Mouse (Mus musculus) monocyte, adult 5-6 weeks (primary cell): ENCODE data around the gene Zfp618. TPM values are rescaled to one million over a fixed set of nuclear protein-coding genes. Genes with fewer than 3 reads are reported as not detected.

ENCODE experiments used
- ATAC-seq: fragments of 153-309, 156-312 bp; replicated peaks from 2 replicates; pipeline ENCODE4 v1.8.0; 2017; ENCODE audit warnings: mild to moderate bottlenecking; ENCODE audit not compliant: low TSS enrichment, insufficient number of reproducible peaks, severe bottlenecking, poor library complexity, low FRiP score
- total RNA-seq: library from RNA; stranded (forward); fragments of 200-1000, 200-491, 200-594 nt; gene quantifications from 3 replicates; pipeline ENCODE4 v1.2.3, GENCODE M21; 2017

The Zfp618 gene
- total RNA-seq, 1 experiment from 2014 or later = 0.57 TPM

DNA sequence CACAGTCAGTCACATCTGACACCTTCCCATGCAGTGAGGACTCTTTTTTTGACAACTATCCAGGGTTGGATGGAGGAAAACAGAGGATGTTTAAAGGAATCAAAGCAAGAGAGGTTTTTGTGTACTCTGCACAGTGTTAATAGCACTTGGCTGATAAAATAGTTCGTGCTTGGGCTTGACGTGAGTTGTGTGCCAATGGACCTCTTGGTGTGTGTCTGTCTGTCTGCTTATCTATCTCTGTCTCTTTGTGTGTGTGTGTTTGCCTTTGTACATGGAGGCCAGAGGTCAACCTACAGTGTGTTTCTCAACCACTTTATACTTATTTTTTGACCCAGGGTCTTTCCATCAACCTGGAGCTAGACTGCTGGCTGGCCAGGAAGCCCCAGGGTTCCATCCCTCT, 27.8 kb downstream of the Zfp618 start:
- ATAC-seq = no peak

DNA sequence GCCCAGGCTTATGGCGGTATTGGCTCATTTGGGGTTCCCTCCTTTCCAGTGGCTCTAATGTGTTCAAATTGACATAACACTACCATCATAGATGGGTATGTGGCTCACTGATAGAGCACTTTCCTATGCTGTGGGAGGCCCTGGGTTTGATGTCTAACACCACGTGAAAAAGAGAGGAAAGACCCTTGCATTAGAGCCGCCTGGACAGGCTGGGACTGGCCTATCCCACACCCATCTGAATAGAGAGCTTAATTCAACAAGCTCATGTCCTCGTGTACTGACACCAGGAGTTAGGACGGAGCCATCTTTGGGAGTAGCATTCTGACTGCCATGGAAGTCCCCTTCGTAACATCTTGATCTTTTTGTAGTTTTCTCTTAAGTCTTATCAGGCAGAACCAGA, 32.2 kb downstream of the Zfp618 start:
- ATAC-seq = no peak

DNA sequence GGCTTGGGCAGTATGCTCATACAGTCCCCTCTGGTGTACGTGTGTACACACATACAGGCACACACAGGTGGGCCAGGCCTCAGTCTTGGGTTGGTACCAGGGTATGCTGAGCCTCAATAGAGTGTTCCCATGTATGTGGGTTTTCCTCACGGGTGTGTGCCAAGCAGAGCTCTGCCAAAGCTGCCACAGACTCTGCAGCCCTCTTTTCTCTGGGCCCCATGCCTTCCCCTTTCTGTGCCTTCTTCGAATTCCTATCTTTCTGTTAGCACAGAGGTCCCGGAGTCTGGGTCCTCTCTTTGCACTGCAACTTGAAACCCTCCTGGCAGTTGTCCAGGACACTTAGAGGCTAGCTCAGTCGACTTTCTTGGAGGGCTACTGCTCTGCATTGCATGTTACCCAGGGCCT, 33.1 kb downstream of the Zfp618 start:
- ATAC-seq = no peak

DNA sequence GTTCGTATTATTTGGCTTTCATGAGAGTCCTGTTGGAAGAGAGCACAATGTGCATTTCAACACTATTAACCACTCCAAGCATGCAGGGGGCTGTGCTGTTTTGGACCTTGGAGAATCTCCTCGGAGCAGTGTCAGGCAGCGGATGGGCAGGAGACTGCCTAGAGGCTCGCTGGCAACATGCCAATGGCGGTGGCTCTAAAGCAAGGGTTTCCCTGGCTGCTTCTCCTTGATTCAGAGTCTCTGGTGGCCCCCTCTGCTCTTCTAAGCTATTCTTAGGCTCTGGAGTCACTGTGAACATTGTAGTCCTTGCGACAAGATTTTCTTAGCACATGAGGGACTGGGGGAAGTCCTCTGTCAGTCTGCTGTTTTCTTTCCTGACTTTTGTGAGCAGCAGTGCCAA, 33.5 kb downstream of the Zfp618 start:
- ATAC-seq = no peak

DNA sequence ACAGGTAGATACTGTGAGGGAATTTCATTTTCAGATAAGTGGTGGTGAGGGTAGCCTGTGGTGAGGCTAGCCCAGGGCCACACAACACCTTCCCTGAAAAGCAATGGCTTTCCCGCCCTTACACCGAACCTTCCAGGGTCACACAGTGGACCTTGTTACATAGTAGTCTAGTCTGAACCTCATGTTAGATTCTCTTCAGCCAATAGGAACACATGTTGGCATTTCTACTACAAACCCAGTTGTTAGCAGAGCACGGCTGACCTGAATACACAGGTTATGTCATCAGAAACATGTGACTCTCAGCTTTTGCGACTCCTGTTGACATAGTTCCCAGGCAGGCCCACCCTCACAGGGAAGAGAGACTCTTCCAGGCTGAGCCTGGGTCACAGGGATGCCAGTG, 33.9 kb downstream of the Zfp618 start:
- ATAC-seq = no peak

DNA sequence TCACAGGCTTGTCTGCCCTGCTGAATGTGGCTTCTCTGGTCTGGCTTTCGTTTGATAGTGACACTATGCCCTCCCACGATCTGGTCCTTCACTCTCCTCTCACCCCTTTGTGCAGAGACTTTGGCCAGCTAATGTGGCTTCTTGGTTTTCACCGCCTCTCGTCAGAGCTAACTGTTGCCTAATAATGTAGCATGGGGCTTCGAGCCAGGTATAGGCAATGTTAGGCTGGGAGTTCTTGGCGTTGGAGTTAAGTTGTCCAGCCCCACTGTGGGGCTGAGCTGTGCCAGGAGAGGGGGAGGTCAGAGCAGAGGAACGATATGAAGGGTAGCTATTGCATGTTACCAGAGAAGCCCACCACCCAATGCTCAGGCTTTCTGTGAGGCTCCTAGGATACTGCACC, 34.5 kb downstream of the Zfp618 start:
- no peak for ATAC-seq

DNA sequence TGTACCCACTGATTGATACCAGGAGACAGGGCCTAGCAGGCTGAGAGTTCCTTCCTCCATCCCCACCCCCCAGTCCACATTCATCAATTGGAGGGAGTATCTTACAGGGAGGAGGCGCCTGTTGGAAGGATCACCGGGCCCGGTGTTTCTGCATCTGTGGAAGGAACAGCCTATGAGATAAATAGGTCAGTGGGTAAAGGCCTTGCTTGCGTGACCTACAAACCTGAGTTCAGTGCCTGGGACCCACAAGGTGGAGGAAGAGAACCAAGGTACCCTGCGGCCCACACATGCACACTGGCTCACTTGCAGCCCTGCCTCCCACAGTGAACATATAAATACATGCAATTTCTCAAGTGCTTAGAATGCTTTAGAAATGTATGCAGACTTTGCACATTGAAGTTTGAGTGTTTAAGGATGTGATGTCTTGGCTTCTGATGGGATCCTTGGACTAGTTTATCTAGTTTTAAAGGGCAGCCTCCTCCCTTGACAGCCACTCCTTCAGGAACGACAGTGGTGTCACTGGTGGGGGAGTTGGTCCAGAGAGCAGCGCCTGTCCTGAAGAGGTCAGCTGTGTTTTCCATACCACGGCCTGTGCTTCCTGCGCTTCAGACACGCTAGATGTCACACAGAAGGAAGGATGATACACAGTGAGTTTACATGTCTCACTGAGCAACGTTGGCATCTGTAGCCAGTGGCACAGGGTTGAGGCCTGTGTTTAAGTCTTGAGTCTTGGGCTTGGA, 35.1 kb downstream of the Zfp618 start:
- ATAC-seq = no peak

DNA sequence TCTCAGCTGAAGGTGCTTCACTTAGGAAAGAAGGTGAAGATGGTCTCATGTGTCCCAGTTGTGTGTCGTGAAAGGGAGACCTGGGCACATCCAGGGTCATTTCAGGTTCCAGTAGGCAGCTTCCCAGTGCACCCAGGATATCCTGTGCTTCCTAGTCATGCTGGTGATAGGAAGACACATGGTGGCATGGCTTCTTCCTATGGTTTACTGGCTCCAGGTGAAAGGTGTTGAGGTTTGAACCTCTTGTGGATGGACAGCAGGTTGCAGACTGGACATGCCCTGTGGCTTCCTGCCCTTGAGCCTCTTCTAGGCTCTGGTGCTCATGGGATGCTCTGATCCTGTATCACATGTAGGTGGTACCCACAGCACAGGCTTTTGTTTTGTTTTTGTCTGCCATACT, 37.0 kb downstream of the Zfp618 start:
- no peak for ATAC-seq

DNA sequence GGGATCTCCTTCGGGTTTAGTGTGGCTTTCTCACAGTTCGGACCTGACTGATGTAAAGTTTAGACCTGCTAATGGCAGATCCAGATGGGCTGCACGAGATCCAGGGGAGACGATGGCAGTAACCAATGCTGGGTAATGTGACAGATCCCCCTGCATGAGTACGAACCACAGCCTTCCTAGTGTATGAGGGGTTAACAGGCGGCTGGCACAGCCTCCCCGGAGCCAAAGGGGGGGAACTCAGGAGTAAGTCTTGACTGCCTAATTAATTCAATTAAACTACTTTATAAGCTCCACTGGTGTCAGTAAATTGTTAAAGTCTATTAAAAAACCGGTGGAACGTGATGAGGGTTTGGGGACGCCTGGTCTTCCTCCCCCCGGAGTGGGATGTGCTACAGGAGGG, 39.1 kb downstream of the Zfp618 start:
- no peak for ATAC-seq

DNA sequence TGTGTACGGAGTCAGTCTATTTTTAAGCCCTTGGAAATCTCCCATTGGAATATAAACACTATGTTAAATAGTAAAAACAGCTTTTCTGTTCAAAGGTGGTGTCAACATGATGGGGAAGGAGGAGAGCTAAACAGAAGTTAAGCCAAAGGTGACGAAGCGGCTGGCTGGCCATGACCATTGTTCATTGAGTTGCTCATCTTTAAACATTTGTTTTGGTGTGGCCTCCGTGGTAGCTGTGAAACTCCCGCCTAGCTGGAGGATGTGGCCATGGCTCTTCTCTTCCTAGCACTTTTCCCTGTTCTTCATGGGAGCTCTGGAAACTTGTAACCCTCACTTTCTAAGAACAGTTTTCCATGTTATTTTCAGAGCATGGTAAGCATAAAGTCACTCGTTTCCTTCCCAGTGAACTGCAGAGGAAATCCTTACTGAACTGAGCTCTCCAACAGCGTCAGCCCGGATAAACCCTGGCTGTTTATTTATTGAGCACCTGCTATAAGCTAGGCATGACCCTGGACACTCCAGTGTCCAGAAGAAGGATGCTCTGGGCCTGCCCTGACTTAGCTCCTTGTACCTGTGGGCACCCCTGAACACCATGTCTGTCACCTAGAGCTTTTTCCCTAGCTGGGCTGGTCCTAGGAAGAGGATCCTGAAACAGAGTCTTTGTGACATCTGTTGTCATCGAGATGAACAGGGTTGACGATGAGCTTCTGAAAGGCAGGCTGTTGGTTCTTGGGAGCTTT, 40.2 kb downstream of the Zfp618 start:
- no peak for ATAC-seq

DNA sequence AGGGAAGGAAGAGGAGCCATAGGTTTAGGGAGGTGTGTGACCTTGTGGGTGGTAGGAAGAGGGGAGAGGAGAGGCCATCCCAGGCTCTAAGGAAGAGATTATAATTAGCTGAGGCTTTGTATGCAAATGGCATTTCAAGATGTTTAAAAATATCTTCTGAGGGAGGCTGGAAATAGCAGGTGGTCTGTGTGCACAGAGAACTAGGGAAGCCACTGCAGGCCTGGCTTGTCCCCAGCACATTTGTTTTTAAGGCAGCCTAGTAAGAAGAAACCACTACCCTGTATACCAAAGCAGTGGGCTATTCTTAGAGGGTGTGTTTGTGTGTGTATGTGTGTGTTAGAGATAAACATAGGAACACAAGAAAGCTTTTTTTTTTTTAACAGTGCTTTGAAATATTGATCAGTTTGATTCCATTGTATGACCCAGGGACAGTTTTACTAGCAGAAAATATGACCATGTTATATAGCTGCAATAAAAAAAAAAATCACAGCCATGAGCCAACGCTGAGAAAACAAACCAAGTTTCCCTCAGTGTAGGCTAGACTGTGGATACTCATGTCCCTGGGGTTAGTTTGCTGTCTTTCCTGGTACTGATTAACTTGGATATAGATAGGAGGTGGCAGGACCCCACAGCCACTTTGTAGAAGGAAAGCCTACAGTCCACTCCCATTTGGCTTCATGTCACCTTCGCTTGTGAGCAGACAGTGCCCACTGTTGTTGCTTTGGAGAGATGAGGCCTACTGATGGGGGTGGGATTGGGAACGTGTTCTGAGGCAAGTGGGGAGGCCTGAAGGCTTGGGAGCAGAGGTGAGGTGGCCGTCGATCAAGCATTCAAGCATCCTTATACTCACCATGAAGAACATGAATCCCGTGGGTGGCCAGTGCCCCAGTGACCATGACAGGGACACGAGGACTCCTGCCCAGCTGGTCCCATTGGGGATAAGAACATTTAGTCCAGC, 41.1 kb downstream of the Zfp618 start:
- no peak for ATAC-seq

DNA sequence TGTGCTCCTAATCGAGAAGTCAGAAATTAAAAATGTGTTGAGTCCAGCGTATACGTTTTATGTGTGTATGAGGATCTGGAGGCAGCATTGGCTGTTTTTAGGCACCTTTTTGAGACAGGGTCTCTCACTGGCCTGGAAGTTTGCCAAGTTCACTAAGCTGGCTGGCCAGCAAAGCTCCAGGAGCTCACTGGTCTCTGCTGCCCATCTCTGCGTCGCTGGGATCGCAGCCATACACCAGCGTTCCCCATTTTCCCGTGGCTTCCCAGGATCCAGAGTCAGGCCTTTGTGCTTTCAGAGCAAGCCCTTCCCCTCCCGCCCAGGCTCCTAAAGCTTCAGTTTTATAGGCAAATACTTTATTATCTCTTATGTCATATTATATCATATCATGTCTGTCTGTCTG, 42.8 kb downstream of the Zfp618 start:
- no peak for ATAC-seq

DNA sequence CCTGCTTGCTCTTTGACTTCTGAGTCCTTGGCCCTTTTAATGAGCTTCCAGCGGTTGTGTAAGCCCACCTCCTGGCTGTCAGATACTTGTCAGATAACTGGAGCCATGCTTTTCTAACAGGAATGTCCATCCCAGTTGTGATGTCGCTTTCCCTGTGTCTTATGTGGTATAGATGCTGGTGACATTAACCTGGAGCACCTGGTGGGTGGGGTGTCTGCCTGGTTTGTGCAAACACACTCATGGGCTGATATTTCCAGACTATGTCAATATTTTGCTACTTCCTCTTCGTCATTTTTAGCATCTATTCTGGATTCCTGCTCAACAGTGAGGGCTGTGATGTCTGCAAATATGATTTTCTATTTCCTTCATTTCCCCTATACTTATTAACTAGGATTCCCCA, 43.4 kb downstream of the Zfp618 start:
- no peak for ATAC-seq

DNA sequence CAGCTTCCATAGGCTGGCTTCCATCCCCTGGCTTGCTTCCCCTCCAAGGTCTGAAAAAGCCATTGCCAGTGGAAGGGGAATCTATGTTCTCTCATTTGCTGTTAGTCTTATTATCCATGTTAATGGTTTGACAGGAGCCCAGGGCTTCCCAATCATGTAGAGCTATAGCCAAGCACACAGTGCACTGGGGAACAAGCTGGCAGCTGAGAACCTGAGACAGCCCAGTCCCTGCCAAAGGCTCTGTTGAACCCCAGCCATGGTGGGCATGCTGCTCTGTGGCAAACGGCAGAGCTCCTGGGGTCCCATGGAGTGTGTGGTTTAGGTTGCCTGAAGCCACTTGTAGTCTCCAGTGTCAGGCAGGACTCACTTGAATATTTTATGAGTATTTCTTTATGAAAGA, 44.4 kb downstream of the Zfp618 start:
- ATAC-seq = no peak

DNA sequence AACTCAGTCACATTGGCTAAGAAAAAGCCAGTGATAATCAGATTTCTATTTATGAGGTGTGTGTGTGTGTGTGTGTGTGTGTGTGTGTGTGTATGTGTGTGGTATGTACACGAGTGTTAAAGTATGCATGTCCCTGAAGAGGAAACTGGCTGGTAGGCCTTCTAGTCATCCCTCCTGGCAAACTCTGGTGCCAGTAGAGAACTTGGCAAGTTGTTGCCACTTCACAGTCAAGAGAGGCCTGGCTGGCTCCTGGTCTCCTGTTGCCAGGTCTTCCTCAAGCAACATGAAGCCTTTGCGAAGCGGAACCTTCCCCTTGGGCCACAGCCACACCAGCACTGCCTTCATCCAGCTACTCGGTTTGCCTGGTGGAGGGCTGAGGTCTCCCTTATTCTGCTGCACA, 44.9 kb downstream of the Zfp618 start:
- ATAC-seq = no peak

DNA sequence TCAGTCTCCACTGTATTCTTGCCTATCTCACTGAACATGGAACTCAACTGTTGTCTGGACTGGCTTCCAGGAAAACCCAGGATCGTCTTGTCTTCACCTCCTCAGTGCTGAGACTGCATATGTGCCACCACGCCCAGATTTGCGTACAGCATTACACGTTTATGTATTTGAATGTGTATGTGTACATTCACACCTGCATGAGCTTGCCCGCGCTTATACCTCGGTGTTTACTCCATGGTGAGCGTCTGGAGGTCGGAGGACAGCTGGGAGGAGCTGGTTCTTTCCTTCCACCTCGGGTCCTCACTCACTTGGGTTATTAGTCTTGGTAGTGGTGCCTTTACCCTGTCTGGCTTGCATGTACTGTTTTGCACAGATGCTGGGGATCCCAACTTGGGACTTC, 53.2 kb downstream of the Zfp618 start:
- no peak for ATAC-seq

DNA sequence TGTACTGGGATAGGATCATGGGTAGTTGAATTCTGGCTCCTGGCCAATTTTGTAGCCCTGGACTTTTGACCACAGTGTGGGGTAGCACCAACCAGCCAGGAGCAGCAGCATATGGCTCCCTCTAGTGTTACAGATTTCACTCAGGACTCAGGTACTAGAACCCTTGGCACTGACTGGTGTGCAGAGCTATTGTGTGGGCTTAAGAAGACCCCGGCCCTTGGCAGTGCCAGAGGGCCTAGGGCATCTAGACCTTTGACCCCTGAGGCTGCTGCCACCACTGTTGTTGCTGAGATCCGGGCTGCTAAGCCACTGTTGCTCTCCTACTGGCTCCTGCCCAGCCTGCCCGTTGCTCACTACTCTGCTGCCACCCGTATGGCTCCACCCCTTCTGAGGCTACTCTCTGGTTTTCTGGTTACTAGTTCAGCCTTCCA, 54.1 kb downstream of the Zfp618 start:
- ATAC-seq = no peak

DNA sequence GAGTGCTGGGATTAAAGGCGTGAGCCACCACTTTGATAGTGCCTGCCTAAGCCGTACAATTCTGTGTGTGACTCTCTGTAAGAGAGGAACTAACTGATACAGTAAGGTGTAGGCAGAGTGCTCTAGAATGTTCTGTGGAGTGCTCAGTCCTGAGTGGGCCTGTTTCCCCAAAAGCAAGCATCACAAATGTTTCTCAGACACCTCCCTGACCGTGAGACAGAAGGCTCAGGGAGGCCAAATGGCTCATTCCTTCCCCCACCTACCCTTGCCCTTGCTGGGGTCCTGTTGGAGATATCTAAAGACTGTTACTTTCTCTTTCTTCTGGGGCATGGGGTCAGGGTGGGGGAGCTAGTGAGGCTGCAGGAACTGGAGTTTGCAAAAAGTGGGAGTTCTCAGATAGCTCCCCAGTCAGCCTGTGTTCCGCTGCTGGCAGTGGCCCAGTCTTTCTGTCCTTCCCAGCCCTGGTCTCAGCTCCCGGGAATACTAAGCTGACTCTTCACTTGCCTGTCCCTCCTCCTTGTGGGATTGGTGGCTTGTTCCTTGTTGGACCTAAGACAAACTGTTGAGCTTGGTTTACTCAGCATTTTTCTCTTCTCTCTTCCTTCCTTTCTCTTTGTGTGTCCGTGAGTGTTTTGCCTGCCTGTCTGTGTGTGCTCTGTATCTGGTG, 55.8 kb downstream of the Zfp618 start:
- no peak for ATAC-seq

DNA sequence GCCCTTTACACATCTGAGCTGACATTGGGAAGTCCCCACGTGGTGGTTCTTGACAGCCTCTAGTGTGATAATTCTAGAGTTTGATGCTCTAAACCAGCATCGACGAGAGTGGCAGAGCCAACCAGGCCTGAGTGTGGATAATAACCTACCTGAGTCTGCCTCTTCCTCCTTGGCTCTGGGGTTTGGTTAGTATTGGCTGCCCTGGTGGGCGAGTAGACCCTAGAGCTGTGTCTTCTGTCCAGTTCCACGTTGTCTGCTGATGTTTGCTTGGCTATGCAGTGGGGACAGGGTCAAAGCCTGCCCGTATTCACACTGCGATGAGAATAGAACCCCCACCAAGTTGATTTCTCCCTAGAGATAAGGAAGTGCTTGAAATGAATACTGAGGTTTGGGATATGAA, 58.1 kb downstream of the Zfp618 start:
- ATAC-seq = no peak
